Mouse (Mus musculus): ENCODE results near the gene Nlrc5. TPM values are rescaled to one million over a fixed set of nuclear protein-coding genes. Genes with fewer than 3 reads are reported as not detected.
"Not testable (repeated sequence)": the region's sequence is repeated elsewhere in the genome, so short reads cannot be mapped to it uniquely, and the experiment has no call there.

The Nlrc5 gene
- total RNA-seq, 1 experiment from 2014 or later = 3.8 TPM

DNA sequence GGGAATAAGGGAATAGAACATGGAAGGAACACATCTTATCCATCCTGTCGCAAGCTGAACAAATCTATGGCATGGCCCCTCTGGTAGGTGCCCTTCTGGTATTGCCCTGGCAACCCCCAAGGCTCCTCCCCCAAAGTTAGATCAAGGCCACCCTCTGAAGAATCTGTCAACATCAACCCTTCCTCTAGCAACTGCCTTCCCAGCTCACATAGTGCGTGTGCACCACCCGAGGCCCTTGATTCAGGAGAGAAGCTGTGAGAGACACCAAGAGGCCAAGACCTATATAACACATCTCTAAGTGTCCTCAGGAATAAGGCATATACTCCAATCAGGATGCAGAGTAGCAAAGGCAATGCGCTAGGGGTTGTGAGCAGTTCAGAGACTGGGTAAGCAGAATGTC lies 11.9 kb upstream of the Nlrc5 start:
- DNase-seq = no peak

DNA sequence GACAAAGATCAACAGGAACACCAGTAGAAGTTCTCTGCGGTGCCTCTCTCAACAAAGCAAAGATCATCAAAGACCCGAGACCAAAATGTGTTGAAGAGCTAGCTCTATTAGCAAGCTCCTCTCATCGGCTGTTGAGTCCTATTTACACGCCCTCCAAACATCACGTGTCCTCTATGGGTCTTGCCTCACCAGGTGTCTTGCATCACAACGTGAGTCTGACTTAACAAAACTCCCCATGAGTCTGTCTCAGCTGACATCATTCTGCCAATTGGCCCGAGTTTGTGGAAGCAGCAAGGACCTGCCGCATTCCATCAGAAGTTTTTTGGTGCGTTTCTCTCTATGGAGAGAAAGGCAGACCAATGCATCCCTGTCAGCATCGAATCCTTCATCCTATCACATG lies 6.2 kb upstream of the Nlrc5 start:
- no peak for DNase-seq

DNA sequence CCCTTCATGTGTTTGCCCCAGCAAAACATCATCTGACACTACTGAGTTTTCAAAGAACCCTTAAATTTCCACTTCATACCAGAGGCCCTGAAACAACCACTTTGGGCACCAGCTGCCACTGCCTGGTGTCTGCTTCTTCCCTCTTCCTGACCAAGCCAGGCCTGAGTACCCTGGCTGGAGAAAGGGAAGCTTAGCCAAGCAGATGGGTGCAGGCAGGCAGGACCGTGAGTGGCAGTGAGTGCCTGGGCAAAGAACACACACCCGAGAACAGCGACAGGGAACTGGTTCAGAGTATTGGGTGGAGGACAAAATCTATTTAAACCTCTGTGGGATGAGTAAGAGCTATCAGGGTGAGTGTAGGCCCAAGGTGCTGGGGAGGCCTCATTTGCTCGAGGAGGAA lies 5.7 kb upstream of the Nlrc5 start:
- no peak for DNase-seq

DNA sequence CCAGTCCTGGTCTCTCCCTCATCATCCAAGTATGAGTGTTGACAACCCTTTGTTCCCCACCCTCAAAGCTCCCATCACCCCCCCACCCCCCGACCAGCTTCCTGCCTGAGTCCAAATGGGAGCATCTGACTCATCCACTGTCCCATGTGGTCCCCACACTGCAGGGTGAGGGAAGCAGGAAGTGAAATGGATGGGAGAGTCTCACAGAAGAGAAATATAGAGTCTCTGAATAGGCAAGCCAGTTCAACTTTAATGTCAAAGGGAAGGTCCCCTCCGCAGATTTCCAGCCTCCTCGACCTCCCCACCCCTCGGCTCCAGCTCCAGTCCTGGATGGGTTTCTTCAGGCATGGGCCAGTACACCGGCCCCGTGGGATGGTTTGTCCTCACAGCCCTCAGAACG lies 4.8 kb upstream of the Nlrc5 start:
- DNase-seq = no peak

DNA sequence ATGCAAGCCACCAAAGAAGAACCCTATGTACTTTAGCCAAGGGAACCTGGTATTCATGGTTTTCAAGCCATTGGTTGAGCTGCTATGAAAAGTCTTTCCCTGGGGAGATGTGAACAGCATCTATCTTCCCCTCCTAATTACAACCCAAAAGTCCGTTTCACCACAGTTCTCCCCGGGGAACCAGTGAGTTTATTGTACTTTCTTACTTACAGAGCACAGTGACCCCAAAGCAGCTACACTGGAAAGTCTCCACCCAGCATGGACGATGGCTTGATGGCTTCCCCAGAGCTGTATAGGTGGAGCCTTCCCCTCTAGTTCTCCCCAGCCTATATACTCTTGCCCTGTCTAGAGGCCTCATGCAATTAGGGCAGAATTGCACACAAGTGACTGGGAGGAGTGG lies 1.9 kb upstream of the Nlrc5 start:
- no peak for DNase-seq

DNA sequence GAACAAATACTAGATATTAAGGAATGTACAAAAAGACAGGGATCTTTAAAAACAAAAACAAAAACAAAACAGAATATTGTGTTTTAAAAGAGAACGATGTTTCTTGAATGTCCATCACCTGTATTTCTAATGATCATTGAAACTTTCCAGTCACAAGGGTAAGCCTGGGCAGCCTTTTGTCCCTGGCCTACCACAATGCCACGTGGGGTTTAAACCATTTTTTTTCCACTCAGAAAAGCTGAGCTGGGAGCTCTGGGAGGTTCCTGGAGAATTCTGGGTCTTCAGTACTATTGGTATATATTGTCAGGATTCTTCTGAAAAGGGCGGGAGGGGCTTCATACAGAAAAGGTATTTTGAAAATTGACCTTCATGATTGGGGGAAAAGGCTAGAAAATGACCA lies 802 bp downstream of the Nlrc5 start:
- DNase-seq = no peak

DNA sequence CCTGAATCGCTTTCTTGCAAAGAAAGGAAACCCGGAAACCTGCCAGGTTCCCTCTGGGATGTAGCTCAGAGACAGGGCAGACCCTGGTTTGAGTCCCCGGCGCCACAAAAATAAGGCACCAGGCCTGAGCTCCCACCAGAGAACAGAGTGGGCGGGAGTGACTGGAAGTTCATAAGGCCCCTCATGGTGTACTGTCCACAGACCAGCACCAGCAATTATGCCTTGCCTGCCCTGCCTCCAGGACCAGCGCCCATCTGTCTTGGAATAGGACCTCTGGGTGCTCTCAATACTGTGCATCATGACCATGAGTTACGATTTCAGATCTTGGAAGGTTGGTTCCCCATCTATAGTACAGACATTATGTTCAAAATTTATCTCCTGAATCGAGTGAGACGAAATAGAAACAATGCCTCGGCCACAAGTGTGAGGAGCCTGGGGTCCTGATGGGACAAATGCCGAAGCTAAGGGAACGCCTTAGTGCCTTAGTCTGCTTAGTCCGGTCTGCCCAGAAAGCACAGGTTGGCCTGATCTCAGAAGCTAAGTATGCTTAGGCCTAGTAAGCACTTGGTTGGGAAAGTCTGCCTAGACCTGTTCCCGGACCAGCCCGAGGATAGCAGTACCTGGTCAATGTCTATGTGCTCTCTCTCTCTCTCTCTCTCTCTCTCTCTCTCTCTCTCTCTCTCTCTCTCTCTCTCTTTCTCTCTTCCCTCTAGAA lies 1.4 kb downstream of the Nlrc5 start:
- no peak for DNase-seq

DNA sequence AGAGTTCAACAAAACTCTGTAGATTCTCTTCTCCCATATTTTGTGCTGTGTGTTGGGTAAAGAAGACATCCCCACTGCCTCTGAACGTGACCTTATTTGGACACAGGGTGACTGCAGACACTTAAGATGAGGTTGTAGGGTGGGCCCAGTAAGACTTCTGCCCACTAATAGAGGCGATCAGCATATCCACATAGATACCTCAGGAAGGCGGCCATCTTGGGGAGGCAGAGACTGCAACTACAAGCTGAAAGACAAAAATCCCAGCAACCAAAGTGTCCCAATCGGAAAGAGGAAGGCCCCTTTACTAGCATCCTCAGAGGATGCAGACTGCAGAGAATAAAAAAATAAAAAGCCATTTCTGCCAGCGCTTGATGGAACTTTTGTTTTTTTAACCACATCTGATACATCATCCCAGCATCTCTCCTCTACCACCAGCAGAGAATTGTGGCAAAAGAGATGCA lies 2.0 kb downstream of the Nlrc5 start:
- DNase-seq = no peak

DNA sequence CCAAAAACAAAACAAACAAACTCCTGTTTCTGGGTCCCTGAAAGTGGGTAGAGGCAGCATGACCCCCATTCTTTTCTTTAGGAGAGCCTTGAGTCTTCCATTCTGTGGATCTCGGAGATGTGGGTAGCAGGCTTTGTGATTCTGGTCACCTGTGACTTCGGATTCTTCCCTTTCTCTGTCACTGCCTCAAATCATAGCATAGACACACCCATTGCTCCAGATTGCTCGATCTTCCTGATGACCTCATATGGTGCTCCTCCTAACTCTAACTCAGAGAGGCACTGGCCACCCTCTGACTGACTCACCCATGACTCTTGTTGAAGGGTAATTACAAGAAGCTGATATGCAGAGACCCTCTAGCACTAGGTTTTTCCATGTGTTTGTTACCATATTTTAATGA lies 2.7 kb downstream of the Nlrc5 start:
- no peak for DNase-seq

DNA sequence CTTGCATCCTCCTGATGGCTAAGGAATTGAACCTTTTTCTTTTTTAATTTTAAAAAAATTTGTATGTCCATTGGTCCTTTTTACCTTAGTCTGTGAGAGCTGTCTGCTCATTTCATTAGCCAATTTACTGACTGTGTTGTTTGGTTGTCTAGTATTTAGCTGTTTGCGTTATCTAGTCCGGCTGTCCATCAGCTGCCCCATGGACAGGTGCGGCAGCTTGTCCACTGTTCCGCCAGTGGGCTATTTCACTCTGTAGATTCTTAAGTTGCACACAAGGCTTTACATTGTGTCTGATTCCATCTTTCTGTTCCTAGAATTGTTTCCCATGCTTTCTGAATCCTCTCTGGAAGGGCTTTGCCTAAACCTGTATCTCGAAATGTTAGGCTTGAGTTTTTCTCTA lies 4.5 kb downstream of the Nlrc5 start:
- no peak for DNase-seq

DNA sequence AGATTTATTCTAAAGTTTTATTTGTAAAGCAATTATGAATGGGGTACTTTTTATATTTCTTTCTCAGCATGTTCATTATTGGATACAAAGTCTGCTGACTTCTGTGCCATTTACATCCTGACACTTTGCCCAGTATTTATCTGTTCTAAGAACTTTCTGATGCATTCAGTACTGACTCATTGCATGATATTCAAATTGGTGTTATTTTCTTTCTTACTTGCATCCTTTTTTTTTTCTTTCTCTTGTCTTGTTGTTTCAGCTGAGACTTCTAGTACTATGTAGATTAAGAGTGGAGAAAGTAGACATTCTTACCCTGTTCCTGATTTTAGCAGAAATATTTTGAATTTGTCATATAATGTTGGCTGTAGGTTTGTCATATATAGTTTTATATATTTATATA lies 5.5 kb downstream of the Nlrc5 start:
- no peak for DNase-seq

DNA sequence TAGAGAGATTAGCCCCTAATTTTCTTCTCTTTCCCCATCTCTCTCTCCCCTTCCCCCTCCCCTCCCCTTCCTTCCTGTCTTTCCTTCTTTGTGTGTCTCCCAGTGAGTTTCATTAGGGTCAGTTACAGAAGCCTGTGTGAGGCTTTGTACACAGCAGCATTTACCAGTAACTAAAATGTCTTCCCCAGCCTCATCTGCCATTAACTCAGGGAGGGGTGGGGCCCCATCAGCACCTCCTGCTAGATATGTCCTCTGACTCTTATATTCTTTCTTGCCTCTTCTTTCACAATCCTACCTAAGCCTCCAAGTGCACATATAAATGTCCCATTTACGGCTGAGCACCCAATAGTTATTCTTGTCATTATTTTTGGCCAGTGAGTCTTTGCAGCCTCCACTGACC lies 6.2 kb downstream of the Nlrc5 start:
- no peak for DNase-seq

DNA sequence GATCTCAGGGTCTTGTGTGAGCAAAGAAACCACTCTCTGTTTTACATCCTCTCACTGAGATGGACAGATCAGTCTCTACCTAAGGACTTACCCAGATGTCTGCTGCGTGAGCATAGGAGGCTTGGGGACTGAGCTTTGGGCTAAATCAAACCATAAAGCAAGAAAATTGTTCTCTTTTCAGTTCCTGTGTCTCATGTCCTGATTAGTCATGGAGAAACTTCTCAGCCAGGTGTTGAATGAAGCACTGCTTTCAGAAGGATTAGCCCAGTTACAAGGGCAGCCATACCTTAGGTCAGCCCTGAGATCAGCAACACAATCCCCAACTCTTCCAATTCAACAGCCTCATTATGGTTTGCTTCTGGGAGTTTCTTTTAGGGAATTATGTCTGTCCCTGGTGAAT lies 7.5 kb downstream of the Nlrc5 start:
- no peak for DNase-seq

DNA sequence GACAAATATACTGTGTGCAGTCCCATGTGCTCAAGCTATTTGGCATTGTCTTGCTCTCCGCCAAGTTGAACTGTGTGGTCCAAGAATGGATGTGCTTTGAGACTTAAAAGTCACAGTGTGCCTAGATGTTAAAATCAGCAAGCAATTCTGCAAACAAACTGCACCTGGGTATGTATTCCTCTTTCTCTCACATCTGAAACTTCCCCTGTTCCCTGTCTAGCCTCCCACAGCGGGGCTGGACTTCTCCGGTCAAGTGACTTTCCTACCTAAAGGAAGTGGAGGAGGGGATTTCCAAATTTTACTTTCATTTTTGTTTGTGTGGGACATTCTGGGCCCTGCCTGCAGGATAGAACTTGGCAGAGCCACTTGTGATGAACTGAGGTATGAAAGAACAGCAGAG lies 9.0 kb downstream of the Nlrc5 start:
- no peak for DNase-seq

DNA sequence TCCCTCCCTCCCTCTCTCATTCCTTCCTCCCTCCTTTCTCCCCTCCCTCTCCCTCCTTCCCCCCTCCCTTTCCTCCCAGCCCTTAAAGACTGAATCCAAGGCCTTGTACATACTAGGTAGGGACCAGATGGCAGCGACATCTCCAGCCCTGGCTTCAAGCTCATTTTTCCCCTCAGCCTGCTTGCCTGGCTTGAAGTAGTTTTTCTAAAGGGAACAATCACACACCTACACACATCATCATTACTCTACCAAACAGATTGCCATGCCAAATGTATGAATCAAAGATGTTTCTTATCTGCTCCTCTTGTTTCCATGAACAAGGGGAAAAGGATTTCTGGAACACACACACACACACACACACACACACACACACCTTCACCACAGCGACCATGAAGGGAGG lies 10.3 kb downstream of the Nlrc5 start:
- no peak for DNase-seq

DNA sequence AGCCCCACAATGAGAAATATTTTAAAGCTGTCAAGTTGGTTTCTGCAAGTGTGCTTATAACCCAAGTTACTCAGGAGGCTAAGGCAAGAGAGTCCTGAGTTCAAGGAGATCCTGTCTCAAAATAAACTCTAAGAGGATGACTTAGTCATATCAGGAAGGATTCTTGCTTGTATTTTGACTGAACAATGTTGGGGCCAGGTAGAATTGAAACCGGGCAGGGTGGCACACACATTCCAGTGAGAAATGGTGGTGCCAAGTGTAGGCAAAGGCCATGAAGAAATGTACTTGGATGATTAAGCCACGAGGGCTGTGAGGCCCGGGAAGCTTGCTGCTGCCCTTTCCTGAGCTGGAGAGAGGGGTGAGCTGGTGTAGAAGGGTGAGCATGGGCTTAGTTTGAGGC lies 13.0 kb downstream of the Nlrc5 start:
- DNase-seq = no peak

DNA sequence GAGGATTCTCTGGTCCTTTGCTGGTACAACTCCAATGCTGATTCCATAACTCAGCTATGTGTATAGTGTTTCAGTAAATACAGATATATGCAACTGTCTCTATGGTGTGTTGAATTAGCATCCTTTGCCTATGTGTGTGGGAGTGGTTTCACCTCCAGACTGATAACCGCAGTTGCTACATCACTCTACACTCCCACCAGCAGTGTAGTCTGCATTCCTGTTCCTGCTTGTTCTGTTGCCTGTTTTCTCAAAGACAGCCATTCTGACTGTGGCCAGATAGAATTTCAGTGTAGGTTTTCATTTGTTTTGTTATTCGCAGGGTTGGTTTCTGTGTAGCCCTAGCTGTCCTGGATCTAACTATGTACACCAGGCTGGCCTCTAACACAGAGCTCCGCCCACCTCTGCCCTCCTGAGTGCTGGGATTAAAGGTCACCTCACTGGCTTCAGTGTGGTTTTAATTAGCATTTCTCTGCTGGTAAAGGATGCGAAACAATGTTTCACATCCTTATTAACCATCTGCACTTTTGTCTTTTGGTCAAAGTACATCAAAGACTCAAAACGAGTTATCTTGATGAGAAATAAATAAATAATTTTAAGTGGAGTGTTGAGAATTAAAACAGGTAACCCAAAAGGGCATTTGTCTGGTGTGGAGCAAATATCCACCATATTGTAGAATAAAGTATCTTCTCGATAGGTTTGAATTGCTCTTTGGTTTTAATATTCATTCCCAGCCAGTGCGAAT lies 13.6 kb downstream of the Nlrc5 start:
- DNase-seq = no peak

DNA sequence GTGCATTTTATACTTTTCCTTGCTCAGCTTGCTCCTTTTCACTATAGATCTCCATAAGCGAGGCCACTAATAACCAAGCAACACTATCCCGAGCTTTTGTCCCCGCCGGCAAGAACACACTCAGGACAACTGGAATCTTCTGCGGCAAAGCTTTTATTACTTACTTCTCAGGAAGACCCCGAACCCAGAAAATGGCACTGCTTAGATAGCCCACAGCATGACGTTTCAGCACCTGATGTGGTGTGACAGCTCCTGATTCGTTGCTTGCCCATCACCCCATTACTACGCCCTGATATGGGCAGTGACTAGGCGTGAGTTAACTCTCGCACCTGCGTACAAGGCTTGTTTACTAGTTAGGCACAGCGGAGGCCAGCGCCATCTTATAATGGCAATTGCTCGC lies 18.8 kb downstream of the Nlrc5 start:
- DNase-seq = not testable (repeated sequence)

DNA sequence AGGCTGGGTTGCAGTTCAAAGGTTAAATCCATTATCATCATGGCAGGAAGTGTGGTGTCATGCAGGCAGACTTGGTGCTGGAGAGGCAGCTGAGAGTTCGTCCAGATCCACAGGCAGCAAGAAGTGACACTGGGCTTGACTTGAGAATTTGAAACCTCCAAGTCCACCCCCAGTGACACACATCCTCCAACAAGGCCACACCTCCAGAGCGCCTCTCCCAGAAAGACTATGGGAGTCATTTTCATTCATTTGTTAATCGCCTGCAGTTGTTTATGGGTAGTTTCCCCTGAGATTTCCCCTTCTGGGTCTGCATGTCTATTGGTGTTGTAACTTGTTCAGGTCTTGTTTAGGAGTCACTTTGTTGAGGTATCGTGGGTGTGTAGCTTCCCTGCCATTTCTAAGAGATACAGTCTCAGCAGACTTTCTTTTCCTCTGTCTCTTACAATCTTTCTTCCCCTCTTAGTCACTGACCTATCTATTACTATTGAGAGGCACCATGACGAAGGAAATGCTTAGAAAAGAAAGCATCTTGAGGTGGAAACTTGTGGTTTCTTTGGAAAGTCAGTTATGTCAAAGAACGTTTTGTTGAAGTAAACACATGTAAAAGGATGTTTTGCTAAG lies 19.8 kb downstream of the Nlrc5 start:
- DNase-seq = no peak

DNA sequence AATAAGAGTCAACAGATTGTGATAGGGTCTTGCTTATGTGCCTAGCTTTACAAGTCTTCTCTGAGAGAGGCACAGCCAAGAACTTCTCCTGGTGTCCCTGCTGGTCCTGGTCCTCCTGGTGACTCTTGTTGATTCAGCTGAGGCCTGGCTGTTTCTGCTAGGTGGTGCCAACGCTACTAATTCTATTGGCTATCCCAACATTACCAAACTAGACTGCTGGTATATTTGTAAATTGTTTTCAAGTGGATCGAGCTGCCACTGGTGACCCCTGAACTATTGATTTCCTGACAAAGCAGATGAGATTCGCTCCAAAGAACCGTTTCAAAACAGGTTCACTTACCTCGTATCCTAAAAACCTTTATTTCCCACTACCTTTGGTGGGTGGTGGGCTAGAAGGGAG lies 20.7 kb downstream of the Nlrc5 start:
- no peak for DNase-seq

DNA sequence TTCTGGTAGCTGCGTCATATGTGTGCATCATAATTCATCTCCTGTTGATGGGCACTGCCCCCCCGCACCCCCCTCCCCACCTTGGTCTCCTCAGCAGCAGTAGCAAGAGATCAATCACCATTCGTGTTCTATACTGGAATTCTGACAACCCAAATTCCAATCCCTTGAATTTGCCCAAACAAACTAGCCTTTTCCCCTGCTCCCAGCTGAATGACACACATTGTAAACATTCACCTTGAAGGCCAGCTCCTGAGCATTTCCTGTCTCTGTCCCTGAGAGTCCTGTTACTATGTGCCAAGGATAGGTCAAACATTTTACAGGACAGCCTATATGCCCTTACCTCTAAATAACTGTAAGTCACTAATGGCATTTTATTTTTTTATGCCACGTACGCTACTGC lies 21.9 kb downstream of the Nlrc5 start:
- DNase-seq = no peak

DNA sequence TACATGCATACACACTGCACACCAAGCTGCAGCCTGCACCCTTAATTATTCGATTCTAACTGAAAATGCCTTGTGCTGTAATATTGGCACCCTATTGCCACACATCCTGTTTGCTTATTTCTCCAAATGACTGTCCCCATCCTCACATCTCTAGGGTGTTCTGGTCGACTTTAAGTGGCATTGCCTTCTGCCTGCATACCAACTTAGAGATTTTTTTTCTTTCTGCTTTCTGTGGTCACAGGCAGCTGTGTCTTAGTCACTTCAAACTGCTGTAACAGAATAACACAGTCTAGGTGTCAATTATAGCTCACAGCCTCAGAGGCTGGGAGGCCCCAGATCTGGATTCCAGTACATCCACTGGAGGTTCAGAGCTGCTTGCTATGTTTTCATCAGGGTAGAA lies 24.4 kb downstream of the Nlrc5 start:
- DNase-seq = no peak

DNA sequence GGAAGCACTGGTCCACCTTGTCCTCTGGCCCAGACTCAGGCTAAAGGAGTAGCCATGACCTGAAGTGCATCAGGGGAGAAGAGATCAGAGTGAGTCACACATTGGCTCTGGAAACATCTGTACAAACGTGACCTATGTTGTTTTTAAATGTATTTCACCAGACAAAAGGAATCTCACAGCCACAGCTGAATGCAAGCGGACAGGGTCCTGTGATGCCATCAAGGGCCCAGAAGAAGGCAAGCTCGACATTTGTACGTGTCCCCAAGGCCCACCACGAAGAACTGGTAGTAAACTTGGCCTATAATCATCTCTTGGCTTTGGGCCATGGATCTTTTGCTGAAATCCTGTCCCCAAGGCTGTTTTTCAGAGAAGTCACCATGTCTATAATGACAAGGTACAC lies 35.5 kb downstream of the Nlrc5 start:
- DNase-seq = no peak

DNA sequence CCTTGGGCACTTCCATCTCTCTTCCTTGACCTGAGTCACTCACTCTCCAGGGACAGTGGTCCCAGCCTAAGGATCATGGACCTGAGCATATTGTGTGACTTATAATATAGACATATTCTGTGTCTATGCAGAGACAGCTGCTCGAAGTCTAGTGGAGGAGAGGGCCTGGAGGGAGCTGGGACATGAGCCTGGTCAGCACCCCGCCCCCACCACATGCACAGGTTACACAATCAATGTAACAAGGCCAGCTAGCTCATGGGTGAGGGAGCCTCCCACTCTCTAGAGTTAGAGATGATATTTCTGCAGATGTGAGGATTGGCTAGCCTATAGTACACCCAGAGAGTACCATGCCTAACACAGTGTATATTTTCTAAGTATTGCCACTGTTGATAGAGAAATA lies 36.6 kb downstream of the Nlrc5 start:
- DNase-seq = peak; percentile 40

Measured in adrenal gland, postnatal 25 days (tissue).